Mouse (Mus musculus): Measurements from ENCODE around the gene Hs2st1. TPM values are rescaled to one million over a fixed set of nuclear protein-coding genes. Genes with fewer than 3 reads are reported as not detected.
"Not testable (repeated sequence)": the region's sequence is repeated elsewhere in the genome, so short reads cannot be mapped to it uniquely, and the experiment has no call there.

Hs2st1 gene
- total RNA-seq (2021) (10 to 100 TPM; 18.9 to 20.1 TPM), polyA plus RNA-seq (2012; rRNA removed) (2.7 and 2.8 TPM in 2 replicates)
- long read RNA-seq, full-length matches to known transcripts: 15 of 16 reads
- long read RNA-seq, partial matches to known transcripts: 1 of 16 reads
- long read RNA-seq, other reads (novel, unspliced or antisense): 0 of 16 reads

DNA sequence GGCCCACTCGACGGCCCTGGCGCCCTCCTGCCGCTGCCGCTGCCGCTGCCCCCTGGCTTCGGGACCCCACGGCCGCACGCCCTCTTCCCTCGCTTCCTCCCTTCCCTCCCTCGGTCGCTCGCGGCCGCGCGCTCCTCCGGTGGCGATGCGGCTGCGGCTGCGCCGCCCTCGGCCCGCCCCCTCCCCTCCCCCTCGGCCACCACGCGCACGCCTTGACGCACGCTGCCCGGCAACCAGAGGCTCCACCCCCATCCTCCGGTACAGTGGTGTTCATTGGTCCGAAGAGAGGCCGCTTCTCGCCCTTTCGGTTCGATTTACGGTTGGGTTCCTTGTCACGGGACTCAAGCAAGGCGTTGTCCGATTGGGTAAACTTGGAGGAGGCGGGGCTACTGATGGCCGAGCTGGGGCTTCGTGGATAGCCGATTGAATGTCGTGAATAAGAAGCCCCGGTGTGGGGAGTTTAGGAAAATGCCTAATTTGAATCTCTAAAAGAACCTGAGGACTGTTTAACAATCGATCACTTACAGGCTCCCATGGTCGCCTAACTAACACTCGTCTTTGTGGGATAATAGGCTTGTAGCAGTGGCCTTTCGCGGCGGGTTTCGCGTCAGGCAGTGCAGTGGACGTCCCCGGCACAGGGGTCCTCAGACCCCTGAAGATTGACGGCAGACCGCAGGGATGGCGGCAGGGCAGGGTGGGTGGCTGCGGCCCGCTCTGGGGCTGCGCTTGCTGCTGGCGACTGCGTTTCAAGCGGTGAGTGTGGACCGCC, at the start of gene Hs2st1, which contains the start of gene Selenof:
Gene Hs2st1 (minus strand): TSS at position 135 of the 769 bp plus-strand sequence.
Gene Selenof (plus strand): TSS at position 258 of the 769 bp plus-strand sequence.
- peak; percentile 98 for DNase-seq

DNA sequence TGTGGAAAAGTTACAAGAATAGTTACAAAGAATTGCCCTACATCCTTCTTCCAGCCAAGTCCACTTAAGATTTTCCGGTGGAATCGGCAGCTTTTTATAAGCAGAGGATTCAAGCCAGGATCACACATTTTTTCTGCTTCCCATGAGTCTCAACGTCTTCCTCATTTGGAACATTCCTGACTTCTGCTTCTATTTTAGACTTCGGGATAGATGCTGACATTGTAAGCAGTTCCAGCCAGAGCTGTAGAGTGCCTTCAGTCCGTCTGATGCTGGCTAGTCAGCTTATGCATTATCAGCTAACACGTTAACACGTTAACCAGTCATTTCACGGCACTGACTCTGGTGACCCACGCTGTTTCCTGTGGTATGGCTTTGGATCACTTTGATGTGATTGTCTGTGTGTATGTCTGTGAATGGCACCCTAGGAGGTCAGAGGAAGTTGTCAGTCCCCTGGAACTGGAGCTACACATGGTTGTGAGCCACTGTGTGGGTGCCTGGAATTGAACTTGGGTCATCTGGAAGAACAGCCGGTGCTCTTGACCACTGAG, 47.7 kb upstream of the Hs2st1 start:
- no peak for DNase-seq

DNA sequence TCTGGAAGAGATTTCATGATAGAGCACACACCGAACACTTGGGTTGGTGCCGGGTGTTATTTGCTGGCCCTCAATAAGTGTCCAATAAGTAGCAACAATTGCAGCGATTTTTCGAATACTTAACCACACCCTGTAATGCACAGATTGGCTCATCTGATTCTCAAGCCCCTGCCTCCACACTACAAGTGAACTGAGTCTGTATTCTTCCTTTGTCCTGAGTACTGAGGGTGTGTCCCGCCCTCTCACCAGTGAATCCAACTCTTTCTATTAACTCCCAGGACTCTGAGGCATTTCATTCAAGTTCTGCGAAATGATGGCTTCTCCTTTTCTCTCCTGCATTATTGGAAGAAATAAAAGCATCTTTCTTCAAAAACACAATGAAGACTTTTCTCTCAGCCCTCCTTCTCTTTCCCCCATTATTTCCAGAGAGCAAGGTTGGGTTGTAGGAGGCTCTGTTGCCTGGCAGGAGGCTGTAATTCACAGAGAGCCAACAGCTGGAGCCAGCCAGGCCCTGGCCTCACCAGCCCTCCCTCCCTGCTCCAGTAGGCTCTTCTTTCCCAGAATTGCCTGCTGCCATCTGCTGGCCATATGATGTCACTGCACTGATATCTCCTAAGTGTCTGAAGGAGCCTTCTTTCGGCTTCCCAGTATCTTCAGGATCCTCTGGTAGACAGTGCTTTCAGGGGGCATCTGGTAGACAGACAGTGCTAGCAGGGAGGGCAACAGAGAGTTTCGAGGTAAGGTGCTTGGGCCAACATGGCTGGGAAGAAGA, 46.9 kb upstream of the Hs2st1 start:
- peak; percentile 78 for DNase-seq

DNA sequence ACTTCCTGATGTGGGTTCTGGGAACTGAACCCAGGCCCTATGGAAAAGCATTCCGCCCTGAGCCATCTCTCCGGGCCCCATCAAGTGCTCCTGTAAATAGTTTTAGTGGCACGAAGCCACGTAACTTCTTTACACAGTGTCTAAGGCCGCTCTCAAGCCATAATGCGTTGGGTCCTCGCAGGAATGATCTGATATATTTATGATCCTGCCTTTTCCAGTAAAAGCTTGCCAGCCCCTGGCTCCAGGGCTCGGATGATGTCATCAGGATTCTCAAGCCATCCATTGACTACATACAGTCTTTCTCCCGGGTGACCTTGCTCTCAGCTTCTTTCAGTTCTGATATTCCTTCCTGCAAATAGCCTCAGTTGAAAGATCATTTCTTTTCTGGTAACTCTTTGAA, 45.5 kb upstream of the Hs2st1 start:
- peak; percentile 46 for DNase-seq

DNA sequence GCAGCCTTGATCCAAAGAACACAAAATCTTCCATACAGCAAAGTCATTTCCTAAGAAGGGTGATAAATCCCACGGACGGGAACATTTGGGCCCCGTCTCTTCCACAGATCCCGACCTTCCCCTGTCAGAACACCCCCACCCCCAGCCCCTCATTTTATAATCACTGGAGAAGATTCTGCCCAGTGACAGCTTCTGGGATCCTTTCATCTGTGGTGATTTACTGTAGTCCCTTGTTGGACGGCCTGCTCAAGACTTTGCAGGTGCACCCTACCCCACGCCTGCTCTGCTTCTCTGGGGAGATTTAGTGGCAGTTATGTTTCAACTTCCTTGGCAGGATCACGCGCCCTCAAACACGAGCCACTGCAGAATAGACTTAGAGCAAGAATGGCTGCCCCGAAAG, 44.7 kb upstream of the Hs2st1 start:
- no peak for DNase-seq

GRCm38 (mm10) chr3:144614277-144614676, 44.3 kb upstream of the Hs2st1 start:
- DNase-seq: no peak

DNA sequence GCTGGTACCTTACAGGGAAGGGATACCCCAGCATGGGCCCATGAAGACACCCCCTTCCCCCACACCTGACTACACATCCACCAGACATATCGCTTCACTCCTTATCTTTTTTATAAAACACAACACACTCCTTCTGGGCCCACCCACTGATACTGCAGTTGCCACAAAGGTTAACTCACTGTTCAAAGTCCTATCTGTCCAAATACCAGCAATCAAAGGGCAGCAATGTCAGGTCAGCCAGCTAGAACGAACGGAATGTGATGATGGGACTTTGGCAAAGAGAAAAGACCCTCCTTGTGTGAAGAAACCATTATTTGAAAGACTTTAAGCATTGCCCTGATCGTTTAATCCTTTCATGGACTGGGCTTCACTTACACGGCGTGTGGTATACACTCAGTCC, 42.4 kb upstream of the Hs2st1 start:
- DNase-seq: no peak

DNA sequence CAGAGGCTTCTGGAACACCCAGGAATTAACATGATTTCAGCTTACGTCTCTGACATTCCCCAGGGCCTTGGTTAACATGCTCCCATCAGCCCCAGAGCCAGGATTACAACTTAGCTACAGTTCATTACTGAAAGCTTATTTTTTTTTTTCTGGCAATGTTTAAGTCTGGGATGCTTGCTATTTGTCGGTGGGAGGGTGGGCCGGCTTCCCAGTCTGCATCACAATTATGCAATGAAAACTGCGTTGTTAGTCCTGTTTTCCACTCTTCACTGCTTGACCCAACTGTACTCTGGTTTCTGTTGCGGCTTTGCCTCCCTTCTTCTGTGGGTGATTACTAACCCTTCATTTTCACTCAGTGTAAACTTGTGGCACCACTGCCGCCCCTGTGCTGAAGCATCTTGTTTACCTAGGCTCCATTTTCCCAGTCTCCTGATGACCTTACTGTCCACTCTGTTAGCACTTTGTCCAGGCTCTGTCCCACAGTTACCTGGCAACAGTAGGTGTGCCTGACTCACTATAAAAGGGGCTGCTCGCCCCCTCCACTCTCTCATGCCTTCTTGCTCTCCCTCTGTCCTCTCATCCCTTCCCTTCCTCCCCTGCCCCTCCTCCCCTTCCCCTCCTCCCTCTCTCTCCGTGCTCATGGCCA, 41.8 kb upstream of the Hs2st1 start:
- no peak for DNase-seq

DNA sequence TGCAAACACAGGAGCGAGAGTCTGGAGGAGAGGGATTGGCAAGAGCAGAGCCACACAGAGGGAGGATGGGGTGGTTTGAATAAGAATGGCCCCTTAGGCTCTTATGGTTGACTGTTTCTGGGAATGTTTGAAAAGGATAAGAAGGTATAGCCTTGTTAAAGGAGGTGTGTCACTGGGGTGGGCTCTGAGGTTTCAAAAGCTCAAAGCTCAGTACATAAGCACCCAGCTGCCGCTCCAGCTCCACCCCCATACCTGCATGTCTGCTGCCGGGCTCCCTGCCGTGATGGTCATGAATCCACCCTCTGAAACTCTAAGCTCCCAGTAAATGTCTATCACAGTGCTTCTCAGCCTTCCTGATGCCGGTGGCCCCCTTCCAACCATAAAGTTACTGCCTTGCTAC, 40.8 kb upstream of the Hs2st1 start:
- DNase-seq: no peak

DNA sequence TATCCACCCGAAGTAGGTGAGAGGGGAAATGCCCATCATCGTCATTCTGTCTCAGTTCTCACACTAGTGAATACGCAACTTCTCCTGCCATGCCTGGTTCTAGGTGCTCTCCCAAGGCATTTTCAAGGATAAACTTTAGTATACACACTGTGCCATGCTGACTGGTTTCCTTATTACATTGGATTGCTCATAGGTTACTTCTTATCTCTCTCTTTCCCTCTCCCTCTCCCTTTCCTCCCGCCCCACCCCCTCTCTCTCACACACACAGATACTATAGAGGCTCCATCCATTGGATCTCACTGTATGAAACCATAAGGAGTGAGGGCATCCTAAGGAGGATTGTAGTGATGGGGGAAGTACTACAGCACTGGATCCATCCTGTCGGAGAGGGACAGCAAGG, 38.1 kb upstream of the Hs2st1 start:
- no peak for DNase-seq

GRCm38 (mm10) chr3:144606449-144606848, 36.5 kb upstream of the Hs2st1 start:
- no peak for DNase-seq

DNA sequence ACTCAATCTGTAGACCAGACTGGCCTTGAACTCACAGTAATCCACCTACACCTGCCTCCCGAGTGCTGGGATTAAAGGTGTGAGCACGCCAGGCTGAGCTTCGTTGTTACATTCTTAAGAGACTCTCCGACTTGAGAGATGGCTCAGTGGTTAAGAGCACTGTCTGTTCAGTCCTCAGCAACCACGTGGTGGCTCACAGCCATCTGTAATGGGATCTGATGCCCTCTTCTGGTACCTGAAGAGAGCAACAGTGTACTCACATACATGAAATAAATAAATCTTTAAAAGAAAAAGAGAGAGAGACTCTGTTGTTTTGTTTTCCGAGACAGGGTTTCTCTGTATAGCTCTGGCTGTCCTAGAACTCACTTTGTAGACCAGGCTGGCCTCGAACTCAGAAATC, 35.8 kb upstream of the Hs2st1 start:
- DNase-seq: not testable (repeated sequence)

DNA sequence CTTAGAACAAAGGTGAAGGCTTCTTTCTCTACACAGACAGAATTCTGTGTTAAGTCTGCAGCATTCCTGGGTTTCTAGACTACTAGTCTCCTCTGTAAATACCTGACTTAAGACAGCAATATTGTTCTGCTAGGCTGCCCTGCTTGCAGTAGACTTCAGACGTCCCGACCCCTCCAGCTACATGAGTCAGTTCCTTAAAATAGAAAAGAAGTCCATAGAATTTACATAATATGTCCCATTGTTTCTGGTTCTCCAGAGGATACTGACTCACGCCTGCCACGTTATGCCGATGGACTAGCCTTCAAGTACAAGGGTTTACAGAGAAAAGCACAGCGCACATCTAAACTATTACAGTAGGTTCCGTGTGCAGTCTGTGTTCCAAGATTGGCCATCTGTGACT, 34.2 kb upstream of the Hs2st1 start:
- DNase-seq: no peak

- no peak for DNase-seq
These were observed 33.6 kb upstream of the Hs2st1 start for GRCm38 (mm10) chr3:144603558-144603957.

DNA sequence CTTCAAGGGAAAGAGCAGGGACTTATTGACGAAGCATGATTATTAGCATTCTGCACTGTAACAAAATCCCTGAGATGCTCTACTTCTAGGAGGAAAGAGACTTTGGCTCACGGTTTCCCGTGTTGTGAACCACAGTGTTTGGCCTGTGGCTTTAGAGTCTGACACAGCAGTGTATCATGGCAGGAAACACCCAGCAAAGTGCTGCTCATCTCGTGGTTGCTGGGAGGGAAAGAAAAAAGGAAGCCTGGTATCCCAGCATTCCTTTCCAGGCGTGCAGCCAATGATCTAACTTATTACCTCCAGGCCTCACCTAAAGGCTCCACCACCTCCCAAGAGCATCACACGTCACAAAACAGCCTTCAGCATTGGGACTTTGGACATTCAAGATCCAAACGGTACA, 32.8 kb upstream of the Hs2st1 start:
- no peak for DNase-seq

GRCm38 (mm10) chr3:144602413-144602812, 32.4 kb upstream of the Hs2st1 start:
- DNase-seq: no peak

DNA sequence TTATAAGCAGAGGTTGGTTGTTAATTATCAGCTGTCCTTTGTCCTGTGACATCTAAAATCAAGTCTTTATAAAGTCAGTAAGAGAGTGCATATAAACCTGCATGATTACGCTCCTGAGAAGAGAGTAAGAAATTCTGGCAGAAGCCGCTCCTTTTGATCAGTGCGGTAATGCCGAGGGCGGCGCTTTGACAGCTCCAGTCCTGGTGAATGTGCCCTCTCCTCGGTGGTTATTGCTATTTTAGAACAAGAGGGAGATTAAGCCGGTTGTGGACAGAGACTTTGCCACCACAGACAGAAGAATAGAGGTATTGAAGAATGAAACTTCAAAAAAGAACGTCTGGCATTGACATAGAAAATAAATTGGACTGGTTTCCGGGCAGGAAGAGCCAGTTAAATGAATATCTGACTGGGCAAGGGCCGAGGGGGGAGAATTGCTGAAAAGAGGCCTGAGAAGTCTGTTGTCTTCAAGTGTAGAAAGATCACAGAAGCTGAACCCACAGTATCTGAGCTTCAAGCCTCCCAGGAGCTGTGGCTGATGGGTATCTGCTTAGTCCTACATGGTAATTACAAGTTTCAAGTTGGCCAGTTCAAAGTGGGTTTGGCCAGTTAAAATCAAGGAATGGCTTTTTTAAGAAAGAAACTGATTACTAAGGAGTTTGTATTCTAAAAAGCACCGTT, 27.9 kb upstream of the Hs2st1 start:
- no peak for DNase-seq

GRCm38 (mm10) chr3:144597121-144597520, 27.1 kb upstream of the Hs2st1 start:
- no peak for DNase-seq

DNA sequence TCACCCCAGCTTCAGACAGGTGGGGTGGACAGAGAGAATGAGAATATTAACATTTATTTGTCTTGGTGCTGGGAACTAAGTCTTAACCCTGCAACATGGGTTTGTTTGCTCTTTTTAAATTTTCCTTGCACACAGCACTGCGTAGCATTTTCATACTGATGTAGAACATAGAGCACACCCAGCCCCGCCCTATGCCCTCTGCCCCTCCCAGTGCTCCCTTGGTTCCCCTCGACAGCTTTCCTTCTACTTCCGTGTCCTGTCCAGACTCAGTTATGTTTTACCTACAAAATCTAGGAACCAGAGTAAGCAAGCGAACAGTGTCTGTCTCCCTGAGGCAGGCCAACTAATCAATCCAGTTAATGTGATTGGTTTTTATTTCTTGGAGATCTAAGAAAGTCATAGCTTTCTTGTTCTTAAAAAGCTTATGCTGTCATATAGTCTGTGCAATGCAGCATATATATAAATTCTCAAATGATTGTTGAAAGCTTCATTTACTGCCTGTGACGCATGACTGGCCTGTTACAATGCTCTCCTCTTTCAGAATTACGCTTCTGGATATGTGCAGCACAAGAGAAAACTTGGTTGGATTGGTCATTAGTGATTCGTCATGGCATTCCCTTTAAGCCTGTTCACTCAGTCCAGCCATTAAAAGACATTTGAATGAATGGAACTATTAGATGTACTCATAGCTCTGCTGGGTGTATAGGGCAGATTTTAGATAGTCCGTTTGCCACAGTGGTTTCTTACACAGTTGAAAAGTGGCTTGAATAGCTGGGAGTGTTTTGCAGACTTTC, 23.2 kb upstream of the Hs2st1 start:
- DNase-seq: no peak

- no peak for DNase-seq
These were observed 19.4 kb upstream of the Hs2st1 start for GRCm38 (mm10) chr3:144589189-144589890.

Data from adrenal gland, adult 2 months (tissue).